ENCODE assay signal across 8 mouse cellular contexts in genomic region chr5:110840465-110840864, GRCm38 (mm10). TPM values are rescaled to one million over a fixed set of nuclear protein-coding genes. Genes with fewer than 3 reads are reported as not detected.
DNase-seq lines count a peak whose midpoint lies in the region; ATAC-seq and TF ChIP-seq lines count a peak whose summit lies in the region.

No protein-coding gene starts in this region.

- H3K27ac ChIP-seq in cortical plate, adult 2 months (ENCODE audit: insufficient read depth, low read length) = no peak overlapping the region
- peak overlapping the region; percentile 77 for H3K27ac ChIP-seq in heart, embryonic 13.5 days (replicated peaks)
- 0 out of 2 replicates have a peak overlapping the region, but pooled peaks have one; percentile 32 for H3K27ac ChIP-seq in lung, postnatal 0 days (ENCODE audit: low read length)

- TF ChIP-seq POLR2A in cortical plate, adult 2 months (IDR thresholded peaks at IDR 0.05; ENCODE audit: extremely low read depth, insufficient read depth, low read length) = no peak

- ATAC-seq in Patski = no peak
- ATAC-seq in heart, embryonic 13.5 days (ENCODE audit: extremely low read depth, insufficient number of reproducible peaks, low FRiP score, low TSS enrichment) = no peak
- ATAC-seq in lung, postnatal 0 days = no peak

- peak overlapping the region; percentile 75 for H3K4me2 ChIP-seq in heart, embryonic 13.5 days
- peak overlapping the region; percentile 93 for H3K4me2 ChIP-seq in lung, postnatal 0 days (replicated peaks; ENCODE audit: low read depth, low read length)

- peaks cover 1% of the 10 kb centered on the region; the same call in 1 of the 2 replicates for H3K4me1 ChIP-seq in cortical plate, adult 2 months (ENCODE audit: control insufficient read depth, insufficient read depth, low read length)
- H3K4me1 ChIP-seq in heart, embryonic 13.5 days = peaks cover 34% of the 10 kb centered on the region
- no peaks in the 10 kb centered on the region for H3K4me1 ChIP-seq in lung, postnatal 0 days (ENCODE audit: insufficient read depth, low read depth, low read length)

- CTCF ChIA-PET in Patski (lab: Charles Lee) = interaction anchor here (0.8 to 1.9 kb wide), 11 partner anchors 10 to 501 kb away, joined by 3 to 8 read pairs (median 3); no protein-coding TSS in a partner anchor

- peak; percentile 90 for DNase-seq in heart, adult 11 months
- DNase-seq in heart, postnatal 25 days (ENCODE audit: low spot score) = no peak
- no peak for DNase-seq in Patski (ENCODE audit: low read depth, low spot score)
- peak; percentile 61 for DNase-seq in kidney, postnatal 10 days
- DNase-seq in lung, postnatal 0 days (ENCODE audit: low spot score) = peak; percentile 61
- peak; percentile 26 to 65 for DNase-seq in spleen, adult 18-20 months

- H3K9ac ChIP-seq in heart, embryonic 13.5 days = peak overlapping the region; percentile 83
- peak overlapping the region; percentile 23; the same call in 1 of the 2 replicates for H3K9ac ChIP-seq in lung, postnatal 0 days (replicated peaks; ENCODE audit: low read depth)

- intact Hi-C loops in heart, postnatal 25 days (cut with DNase I) = loop anchor here (5.0 kb wide), 2 partner anchors 37 to 137 kb away; partner anchors contain the start of gene Ttc28

- no peaks in the 10 kb centered on the region for H3K9me3 ChIP-seq in heart, embryonic 13.5 days
- H3K9me3 ChIP-seq in lung, postnatal 0 days (ENCODE audit: low read length) = no peaks in the 10 kb centered on the region

- POLR2A ChIA-PET in Patski (lab: Charles Lee) = interaction anchor here (0.6 kb wide), 1 partner anchor 259 kb away, joined by 5 read pairs; no protein-coding TSS in a partner anchor

- in situ Hi-C loops in Patski (cut with MboI; ENCODE audit: low pct_unique_long_range_greater_than_20kb) = loop anchor here (5.0 kb wide), 2 partner anchors 58 to 427 kb away; partner anchors contain the start of gene Pus1

- H3K27me3 ChIP-seq in Patski = no peaks in the 10 kb centered on the region
- H3K27me3 ChIP-seq in heart, embryonic 13.5 days (replicated peaks) = no peaks in the 10 kb centered on the region
- H3K27me3 ChIP-seq in lung, postnatal 0 days (replicated peaks; ENCODE audit: insufficient read depth, low read length) = no peaks in the 10 kb centered on the region

- 6% methylated on average over 4 of the region's 4 CpGs for WGBS in heart, embryonic 13.5 days
- 3% methylated on average over 4 of the region's 4 CpGs for WGBS in lung, postnatal 0 days

- peak overlapping the region; percentile 74 for H3K4me3 ChIP-seq in cortical plate, adult 2 months (ENCODE audit: insufficient read depth, low read length)
- peak overlapping the region; percentile 87 for H3K4me3 ChIP-seq in heart, embryonic 13.5 days
- peak overlapping the region; percentile 69 for H3K4me3 ChIP-seq in lung, postnatal 0 days (ENCODE audit: low read depth, low read length)

- H3K36me3 ChIP-seq in heart, embryonic 13.5 days = peaks cover 43% of the 10 kb centered on the region
- H3K36me3 ChIP-seq in lung, postnatal 0 days (ENCODE audit: insufficient read depth, low read length) = no peaks in the 10 kb centered on the region

- TF ChIP-seq EP300 in lung, postnatal 0 days (IDR thresholded peaks at IDR 0.05) = no peak

- TF ChIP-seq CTCF in Patski (IDR thresholded peaks at IDR 0.05) = peak; percentile 86
- TF ChIP-seq CTCF in cortical plate, adult 2 months (IDR thresholded peaks at IDR 0.05; ENCODE audit: extremely low read depth, insufficient read depth, low read length) = peak; percentile 29; the same call in 1 of the 2 replicates
- peak; percentile 63 for TF ChIP-seq CTCF in lung, postnatal 0 days (IDR thresholded peaks at IDR 0.05)

RNA-seq across cellular contexts. Expression of gene Chek2, which starts 0.7 kb away (rescaled TPM):
- 1 to 10 TPM; 3.3 to 4.5 TPM for total RNA-seq in heart, postnatal 25 days (2021)
- polyA plus RNA-seq in Patski (2021) = 21.3 TPM
- polyA plus RNA-seq in cortical plate, adult 2 months (2012; rRNA removed) = 1.5 and 1.8 TPM in 2 replicates
- 18.2 and 19.8 TPM in 2 replicates for polyA plus RNA-seq in heart, embryonic 13.5 days (2015; fragmentation: Nextera tagmentation; extraction: Ambion mirVana)
- polyA plus RNA-seq in lung, postnatal 0 days (2015; fragmentation: Nextera tagmentation; extraction: Ambion mirVana) = 5.7 and 7.9 TPM in 2 replicates

RNA-seq across cellular contexts. Expression of gene Hscb, which starts 0.9 kb away (rescaled TPM):
- 10 to 100 TPM; 18.8 to 21.1 TPM for total RNA-seq in heart, postnatal 25 days (2021)
- 45.7 TPM for polyA plus RNA-seq in Patski (2021)
- polyA plus RNA-seq in cortical plate, adult 2 months (2012; rRNA removed) = 13.4 and 15.3 TPM in 2 replicates
- polyA plus RNA-seq in heart, embryonic 13.5 days (2015; fragmentation: Nextera tagmentation; extraction: Ambion mirVana) = 28.3 and 29.7 TPM in 2 replicates
- polyA plus RNA-seq in lung, postnatal 0 days (2015; fragmentation: Nextera tagmentation; extraction: Ambion mirVana) = 30.2 and 32.0 TPM in 2 replicates

RNA-seq across cellular contexts. Expression of gene Ulk1, which starts 30.6 kb away (rescaled TPM):
- total RNA-seq in heart, postnatal 25 days (2021) = 10 to 100 TPM; 73.2 to 78.0 TPM
- polyA plus RNA-seq in Patski (2021) = 63.7 TPM
- polyA plus RNA-seq in cortical plate, adult 2 months (2012; rRNA removed) = 56.4 and 57.8 TPM in 2 replicates
- polyA plus RNA-seq in heart, embryonic 13.5 days (2015; fragmentation: Nextera tagmentation; extraction: Ambion mirVana) = 10.6 and 11.8 TPM in 2 replicates
- polyA plus RNA-seq in lung, postnatal 0 days (2015; fragmentation: Nextera tagmentation; extraction: Ambion mirVana) = 11.8 and 11.9 TPM in 2 replicates

RNA-seq across cellular contexts. Expression of gene Ttc28, which starts 39.1 kb away (rescaled TPM):
- 10 to 100 TPM; 13.3 to 16.9 TPM for total RNA-seq in heart, postnatal 25 days (2021)
- polyA plus RNA-seq in Patski (2021) = 9.0 TPM
- 3.7 and 3.9 TPM in 2 replicates for polyA plus RNA-seq in cortical plate, adult 2 months (2012; rRNA removed)
- 5.7 and 7.6 TPM in 2 replicates for polyA plus RNA-seq in heart, embryonic 13.5 days (2015; fragmentation: Nextera tagmentation; extraction: Ambion mirVana)
- 5.4 and 6.8 TPM in 2 replicates for polyA plus RNA-seq in lung, postnatal 0 days (2015; fragmentation: Nextera tagmentation; extraction: Ambion mirVana)

Comparison
In these comparisons a context has a peak if more than half of its experiments do, and no peak if none do; other contexts are left out.
1. DNase-seq: peak in heart, adult 11 months (single experiment), kidney, postnatal 10 days (single experiment), lung, postnatal 0 days (single experiment) and spleen, adult 18-20 months (2 of 2); none in heart, postnatal 25 days (single experiment) and Patski (single experiment).
2. CTCF ChIP-seq: peak in every context shown above with its lines; median percentile 86 in Patski; 63 in lung, postnatal 0 days; 29 in cortical plate, adult 2 months.
3. Peak in every context shown above with its lines, with median percentiles within 50 percentile points of each other: H3K4me3 ChIP-seq.